Mouse (Mus musculus) cortical plate, adult 2 months (tissue): ENCODE results near the gene Ildr2.

Experiments
- CTCF ChIP-seq: fragments of 200-500 bp; IDR thresholded peaks from 2 replicates; pipeline ENCODE4 v1.5.1; 2011; ENCODE audit warnings: mild to moderate bottlenecking, control low read depth, low read length; ENCODE audit not compliant: insufficient read depth; ENCODE audit errors: extremely low read depth
- POLR2A ChIP-seq: fragments of 200-500 bp; IDR thresholded peaks from 2 replicates; pipeline ENCODE4 v1.6.1; 2011; ENCODE audit warnings: mild to moderate bottlenecking, low read length, control low read depth; ENCODE audit not compliant: insufficient read depth; ENCODE audit errors: extremely low read depth

GRCm38 (mm10) chr1:166346906-166347305 is 93.0 kb downstream of the Ildr2 start:
- no peak for TF ChIP-seq POLR2A
- TF ChIP-seq CTCF, result no peak
